Mouse (Mus musculus): ENCODE data around the gene Nedd9. TPM values are rescaled to one million over a fixed set of nuclear protein-coding genes. Genes with fewer than 3 reads are reported as not detected.
"Not testable (repeated sequence)": the region's sequence is repeated elsewhere in the genome, so short reads cannot be mapped to it uniquely, and the experiment has no call there.

The Nedd9 gene
- total and polyA plus RNA-seq, 2 experiments from 2014 or later, result 10.1 to 28.2 TPM

DNA sequence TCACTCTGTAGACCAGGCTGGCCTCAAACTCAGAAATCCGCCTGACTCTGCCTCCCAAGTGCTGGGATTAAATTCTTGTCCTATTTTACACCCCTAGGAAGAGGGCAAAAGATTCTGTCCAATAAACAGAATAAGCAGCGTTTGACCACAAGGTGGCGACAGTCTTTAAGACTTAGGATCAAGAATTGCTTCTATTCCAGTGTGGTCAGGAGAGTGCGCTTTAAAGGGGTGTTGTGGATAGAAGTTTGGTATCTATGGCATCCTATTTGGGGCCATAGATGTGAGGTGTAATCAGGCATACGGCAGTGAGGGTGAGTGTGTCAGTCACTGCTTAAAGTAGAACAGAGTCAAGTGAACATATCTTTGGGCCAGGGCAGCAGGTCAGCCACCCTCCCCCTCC, 203.9 kb downstream of the Nedd9 start:
- H3K36me3 ChIP-seq (replicated peaks; ENCODE audit: control insufficient read depth, insufficient read depth, low read length), result no peaks in the 10 kb centered on the region
- ATAC-seq (ENCODE audit: insufficient read depth, low read depth) (no peak; the same call in 1 of the 2 replicates), DNase-seq (ENCODE audit: low spot score) (peak; percentile 66)
- TF ChIP-seq EP300 (IDR thresholded peaks at IDR 0.05; ENCODE audit: low read depth) (no peak), CTCF (IDR thresholded peaks at IDR 0.05; ENCODE audit: low read depth) (peak; percentile 92)
- no peak overlapping the region for H3K4me3 ChIP-seq (ENCODE audit: low read depth, low read length)
- 0 out of 2 replicates have a peak, but pooled peaks cover 3% of the 10 kb centered on the region for H3K27me3 ChIP-seq (ENCODE audit: control insufficient read depth, insufficient read depth, low read length)
- H3K4me2 ChIP-seq (ENCODE audit: low read depth, low read length), result no peak overlapping the region
- no peak overlapping the region for H3K27ac ChIP-seq (ENCODE audit: low read depth)
- H3K4me1 ChIP-seq (ENCODE audit: control insufficient read depth, insufficient read depth), result no peaks in the 10 kb centered on the region
- H3K9ac ChIP-seq (replicated peaks; ENCODE audit: low read depth, low read length), result no peak overlapping the region
- H3K9me3 ChIP-seq (replicated peaks; ENCODE audit: control insufficient read depth, low read length), result no peaks in the 10 kb centered on the region
- 10% methylated on average over 5 of the region's 5 CpGs for WGBS

DNA sequence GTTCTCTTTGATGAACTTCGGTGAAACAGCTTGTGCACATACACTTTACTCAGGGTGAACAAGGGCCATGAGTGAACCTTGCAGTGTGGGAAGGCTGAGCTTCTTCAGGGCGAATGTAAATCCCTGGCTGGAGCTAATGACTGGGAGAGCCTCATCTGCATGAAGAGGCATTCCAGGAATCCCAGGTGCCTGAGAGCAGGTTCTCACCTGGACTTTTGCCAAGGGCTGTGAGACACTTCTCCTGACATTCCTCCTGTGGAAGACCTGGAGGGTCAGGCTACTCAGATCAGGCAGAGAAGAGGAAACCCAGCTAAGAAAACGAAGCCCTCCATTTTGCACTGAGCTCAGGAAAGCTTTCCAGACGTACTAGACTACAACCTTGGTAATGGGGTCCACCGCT, 206.5 kb downstream of the Nedd9 start:
- WGBS, result 69% methylated on average over 5 of the region's 5 CpGs
- H3K27me3 ChIP-seq (ENCODE audit: control insufficient read depth, insufficient read depth, low read length), result 0 out of 2 replicates have a peak, but pooled peaks cover 3% of the 10 kb centered on the region
- ATAC-seq (ENCODE audit: insufficient read depth, low read depth) (no peak), DNase-seq (ENCODE audit: low spot score) (no peak)
- H3K4me3 ChIP-seq (ENCODE audit: low read depth, low read length), result no peak overlapping the region
- H3K9me3 ChIP-seq (replicated peaks; ENCODE audit: control insufficient read depth, low read length), result no peaks in the 10 kb centered on the region
- H3K27ac ChIP-seq (ENCODE audit: low read depth), result no peak overlapping the region
- H3K4me2 ChIP-seq (ENCODE audit: low read depth, low read length), result no peak overlapping the region
- TF ChIP-seq EP300 (IDR thresholded peaks at IDR 0.05; ENCODE audit: low read depth), result no peak
- TF ChIP-seq CTCF (IDR thresholded peaks at IDR 0.05; ENCODE audit: low read depth), result no peak
- H3K36me3 ChIP-seq (replicated peaks; ENCODE audit: control insufficient read depth, insufficient read depth, low read length), result no peaks in the 10 kb centered on the region
- no peak overlapping the region for H3K9ac ChIP-seq (replicated peaks; ENCODE audit: low read depth, low read length)
- H3K4me1 ChIP-seq (ENCODE audit: control insufficient read depth, insufficient read depth), result no peaks in the 10 kb centered on the region

DNA sequence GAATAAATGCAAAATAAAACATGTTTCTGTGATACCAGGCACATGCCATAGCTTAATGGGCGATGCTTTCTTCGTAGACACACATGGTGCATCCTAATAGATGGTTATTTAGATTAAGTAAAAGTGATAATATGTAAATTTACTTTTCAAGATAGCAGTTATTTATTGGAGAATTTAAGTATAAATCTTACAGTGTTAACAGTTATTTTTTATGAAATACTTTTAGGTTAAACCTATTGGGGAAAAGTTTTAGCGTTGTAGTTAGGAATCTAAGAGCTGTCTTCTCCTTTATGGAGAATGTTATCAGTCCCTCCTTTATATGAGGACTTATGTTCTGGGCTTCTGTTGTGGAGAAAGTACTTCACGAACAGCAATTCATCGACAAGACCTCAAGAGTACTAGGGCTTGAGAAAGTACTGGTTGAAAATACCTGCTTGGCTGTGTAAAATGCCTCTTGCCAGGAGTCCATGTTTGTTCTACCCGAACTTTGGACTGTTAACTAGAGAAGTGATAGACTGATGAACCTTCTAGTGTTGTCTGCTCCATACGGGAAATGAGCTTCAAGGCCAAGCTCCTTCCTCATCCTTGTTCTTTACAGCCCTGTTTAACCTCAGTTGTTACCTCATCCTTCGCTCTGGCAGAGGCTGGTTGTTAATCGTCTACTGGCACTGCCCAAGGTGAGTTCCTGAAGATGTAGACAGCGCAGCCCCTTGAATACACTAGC, 213.1 kb downstream of the Nedd9 start, which contains the start of gene Gm17364:
Gm17364 (minus strand) TSS at position 51 of the 724 bp plus-strand sequence.
- ATAC-seq (ENCODE audit: insufficient read depth, low read depth) (no peak), DNase-seq (ENCODE audit: low spot score) (no peak)
- H3K4me2 ChIP-seq (ENCODE audit: low read depth, low read length), result no peak within 1 kb of the TSS
- H3K27ac ChIP-seq (ENCODE audit: low read depth), result no peak within 1 kb of the TSS
- no peaks in the 10 kb centered on the region for H3K9me3 ChIP-seq (replicated peaks; ENCODE audit: control insufficient read depth, low read length)
- no peaks in the 10 kb centered on the region for H3K27me3 ChIP-seq (ENCODE audit: control insufficient read depth, insufficient read depth, low read length)
- no peak within 1 kb of the TSS for H3K4me3 ChIP-seq (ENCODE audit: low read depth, low read length)
- no peaks in the 10 kb centered on the region for H3K4me1 ChIP-seq (ENCODE audit: control insufficient read depth, insufficient read depth)
- TF ChIP-seq EP300 (IDR thresholded peaks at IDR 0.05; ENCODE audit: low read depth) (no peak), CTCF (IDR thresholded peaks at IDR 0.05; ENCODE audit: low read depth) (no peak)
- no peak within 1 kb of the TSS for H3K9ac ChIP-seq (replicated peaks; ENCODE audit: low read depth, low read length)
- WGBS, result 90% methylated on average over 10 of the region's 10 CpGs
- peaks cover 17% of the 10 kb centered on the region; the same call in 1 of the 2 replicates for H3K36me3 ChIP-seq (replicated peaks; ENCODE audit: control insufficient read depth, insufficient read depth, low read length)

DNA sequence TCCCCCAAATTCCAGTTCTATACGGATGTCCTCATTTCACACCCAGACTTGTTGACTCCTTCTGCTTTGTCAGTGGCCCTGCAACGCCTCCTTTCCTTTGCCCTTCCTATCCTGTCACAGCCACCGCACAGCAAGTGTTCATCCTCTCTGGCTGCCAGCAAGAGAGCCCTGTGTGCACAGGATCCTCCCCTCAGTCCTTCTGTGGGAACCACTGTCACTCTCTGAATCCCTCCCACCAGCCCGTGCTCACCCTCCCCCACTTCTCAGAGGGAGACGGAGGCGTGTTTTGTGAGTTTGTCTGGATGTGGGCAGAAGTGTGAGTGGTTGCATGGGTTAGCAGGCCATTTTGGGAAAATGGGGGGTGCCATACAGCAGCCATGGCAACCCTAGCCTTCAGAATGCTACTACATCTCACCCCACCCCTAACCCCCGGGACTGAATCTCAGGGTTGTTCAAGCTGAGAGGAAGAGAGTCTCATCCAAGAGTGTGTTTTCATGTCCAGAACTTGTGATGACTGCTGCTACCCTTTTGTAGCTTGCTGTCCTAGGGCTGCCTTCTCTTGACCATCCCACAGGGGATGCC, 219.2 kb downstream of the Nedd9 start:
- no peak overlapping the region for H3K4me2 ChIP-seq (ENCODE audit: low read depth, low read length)
- DNase-seq (ENCODE audit: low spot score) (no peak), ATAC-seq (ENCODE audit: insufficient read depth, low read depth) (no peak)
- no peak overlapping the region for H3K9ac ChIP-seq (replicated peaks; ENCODE audit: low read depth, low read length)
- no peaks in the 10 kb centered on the region for H3K4me1 ChIP-seq (ENCODE audit: control insufficient read depth, insufficient read depth)
- TF ChIP-seq EP300 (IDR thresholded peaks at IDR 0.05; ENCODE audit: low read depth), result no peak
- TF ChIP-seq CTCF (IDR thresholded peaks at IDR 0.05; ENCODE audit: low read depth), result no peak
- 24% methylated on average over 7 of the region's 7 CpGs for WGBS
- H3K27ac ChIP-seq (ENCODE audit: low read depth), result no peak overlapping the region
- H3K36me3 ChIP-seq (replicated peaks; ENCODE audit: control insufficient read depth, insufficient read depth, low read length), result 0 out of 2 replicates have a peak, but pooled peaks cover 3% of the 10 kb centered on the region
- H3K9me3 ChIP-seq (replicated peaks; ENCODE audit: control insufficient read depth, low read length), result 0 out of 2 replicates have a peak, but pooled peaks cover 4% of the 10 kb centered on the region
- H3K4me3 ChIP-seq (ENCODE audit: low read depth, low read length), result no peak overlapping the region
- H3K27me3 ChIP-seq (ENCODE audit: control insufficient read depth, insufficient read depth, low read length), result no peaks in the 10 kb centered on the region

DNA sequence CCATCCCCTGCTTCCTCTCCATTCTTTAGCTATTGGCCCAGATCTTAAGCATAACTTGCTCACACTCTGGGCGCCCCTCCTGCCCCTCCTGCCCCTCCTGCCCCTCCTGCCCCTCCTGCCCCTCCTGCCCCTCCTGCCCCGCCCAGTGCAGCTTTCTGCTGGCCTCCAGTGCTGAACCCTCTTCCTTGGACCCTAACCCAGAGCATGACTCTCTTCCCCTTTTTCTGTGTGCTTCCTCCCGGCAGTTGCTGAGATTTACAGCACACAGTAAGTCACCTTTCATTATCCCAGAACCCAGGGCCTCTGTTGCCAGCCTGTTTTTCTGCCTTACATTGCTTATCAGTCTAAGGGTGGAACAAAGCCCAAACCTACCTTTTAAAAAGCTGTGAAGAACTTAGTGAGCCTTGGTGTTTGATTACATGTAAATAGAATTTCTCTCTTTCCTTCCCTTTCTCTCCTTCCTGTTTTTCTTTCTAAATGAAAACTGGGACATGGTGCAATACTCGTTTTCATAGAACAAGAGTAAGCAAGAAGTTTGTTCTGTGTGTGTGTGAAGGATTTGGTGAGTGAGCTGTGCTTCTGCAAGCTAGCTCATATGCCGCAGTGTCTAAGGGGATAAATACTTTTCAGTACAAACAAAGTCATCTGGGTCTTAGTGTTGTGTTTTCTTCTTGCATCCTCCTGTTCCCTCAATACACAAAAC, 223.7 kb downstream of the Nedd9 start:
- Histone ChIP-seq H3K9me3 (replicated peaks; ENCODE audit: control insufficient read depth, low read length) (0 out of 2 replicates have a peak, but pooled peaks cover 4% of the 10 kb centered on the region), H3K4me3 (ENCODE audit: low read depth, low read length) (no peak overlapping the region), H3K27ac (ENCODE audit: low read depth) (no peak overlapping the region), H3K9ac (replicated peaks; ENCODE audit: low read depth, low read length) (no peak overlapping the region), H3K36me3 (replicated peaks; ENCODE audit: control insufficient read depth, insufficient read depth, low read length) (no peaks in the 10 kb centered on the region), H3K4me2 (ENCODE audit: low read depth, low read length) (no peak overlapping the region), H3K27me3 (ENCODE audit: control insufficient read depth, insufficient read depth, low read length) (no peaks in the 10 kb centered on the region), H3K4me1 (ENCODE audit: control insufficient read depth, insufficient read depth) (no peaks in the 10 kb centered on the region)
- ATAC-seq (ENCODE audit: insufficient read depth, low read depth) (no peak), DNase-seq (ENCODE audit: low spot score) (no peak)
- WGBS, result 77% methylated on average over 5 of the region's 5 CpGs
- TF ChIP-seq CTCF (IDR thresholded peaks at IDR 0.05; ENCODE audit: low read depth) (no peak), EP300 (IDR thresholded peaks at IDR 0.05; ENCODE audit: low read depth) (no peak)

DNA sequence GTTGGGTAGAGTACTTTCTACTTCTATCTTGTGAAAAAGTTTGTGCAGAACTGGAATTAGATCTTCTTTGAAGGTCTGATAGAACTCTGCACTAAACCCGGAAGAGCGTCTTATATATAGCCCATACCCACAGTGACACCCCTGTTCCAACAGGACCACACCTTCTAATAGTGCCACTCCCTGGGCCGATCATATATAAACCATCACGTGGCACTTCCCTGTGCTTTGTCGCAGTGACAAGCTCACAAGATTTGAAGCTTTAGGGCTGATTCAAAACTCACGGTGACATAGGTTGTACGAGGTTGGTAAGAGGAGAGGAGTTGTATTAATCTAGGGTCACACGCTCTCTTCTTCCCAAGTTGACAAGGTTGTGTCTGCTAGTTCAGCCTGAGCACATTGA, 225.5 kb downstream of the Nedd9 start:
- H3K36me3 ChIP-seq (replicated peaks; ENCODE audit: control insufficient read depth, insufficient read depth, low read length); H3K27me3 ChIP-seq (ENCODE audit: control insufficient read depth, insufficient read depth, low read length); H3K9ac ChIP-seq (replicated peaks; ENCODE audit: low read depth, low read length); H3K9me3 ChIP-seq (replicated peaks; ENCODE audit: control insufficient read depth, low read length); ATAC-seq (ENCODE audit: insufficient read depth, low read depth); H3K4me3 ChIP-seq (ENCODE audit: low read depth, low read length); DNase-seq (ENCODE audit: low spot score); H3K27ac ChIP-seq (ENCODE audit: low read depth); H3K4me1 ChIP-seq (ENCODE audit: control insufficient read depth, insufficient read depth); H3K4me2 ChIP-seq (ENCODE audit: low read depth, low read length): not testable (repeated sequence)
- 86% methylated on average over 8 of the region's 8 CpGs for WGBS

Measured in heart, postnatal 0 days (tissue).